Mouse (Mus musculus): ENCODE measurements around the gene Mcm8. TPM values are rescaled to one million over a fixed set of nuclear protein-coding genes. Genes with fewer than 3 reads are reported as not detected.
A peak's percentile ranks its signal among the peaks of the same experiment; 100 is the strongest.

The Mcm8 gene
- 2.1 and 3.2 TPM in 2 replicates for total RNA-seq (2014; rRNA removed)
- 5.2 and 5.6 TPM in 2 replicates for polyA plus RNA-seq (2015; fragmentation: Nextera tagmentation; extraction: Ambion mirVana)

- ATAC-seq (peak; percentile 100), DNase-seq (ENCODE audit: low spot score) (peak; percentile 98)
- Histone ChIP-seq H3K36me3 (ENCODE audit: insufficient read depth, low read length) (peaks cover 18% of the 10 kb centered on the region; the same call in 1 of the 2 replicates), H3K9ac (replicated peaks; ENCODE audit: low read length) (peak within 1 kb of the TSS; percentile 68), H3K4me1 (ENCODE audit: insufficient read depth, low read length) (peaks cover 3% of the 10 kb centered on the region; the same call in 1 of the 2 replicates), H3K4me3 (ENCODE audit: low read length) (peak within 1 kb of the TSS; percentile 81), H3K4me2 (ENCODE audit: low read depth, low read length) (peak within 1 kb of the TSS; percentile 67), H3K9me3 (ENCODE audit: low read length) (no peaks in the 10 kb centered on the region), H3K27me3 (ENCODE audit: insufficient read depth, low read length) (no peaks in the 10 kb centered on the region), H3K27ac (peak within 1 kb of the TSS; percentile 66; the same call in 1 of the 2 replicates)
- TF ChIP-seq CTCF (IDR thresholded peaks at IDR 0.05; ENCODE audit: low read depth), result peak; percentile 55
- WGBS, result 1% methylated on average over 59 of the region's 59 CpGs
Observed at GRCm38 (mm10) chr2:132815608-132816314, at the start of gene Mcm8, which contains the start of gene Trmt6. TSS of gene Mcm8 (plus strand) at chr2:132816141. TSS of gene Trmt6 (minus strand) at chr2:132816055.

GRCm38 (mm10) chr2:132770822-132771221 is 45.1 kb upstream of the Mcm8 start:
- Histone ChIP-seq H3K27me3 (ENCODE audit: insufficient read depth, low read length) (no peaks in the 10 kb centered on the region), H3K4me2 (ENCODE audit: low read depth, low read length) (no peak overlapping the region), H3K9me3 (ENCODE audit: low read length) (no peaks in the 10 kb centered on the region), H3K27ac (no peak overlapping the region), H3K4me1 (ENCODE audit: insufficient read depth, low read length) (no peaks in the 10 kb centered on the region), H3K4me3 (ENCODE audit: low read length) (no peak overlapping the region), H3K9ac (replicated peaks; ENCODE audit: low read length) (no peak overlapping the region), H3K36me3 (ENCODE audit: insufficient read depth, low read length) (no peaks in the 10 kb centered on the region)
- no peak for ATAC-seq
- no peak for TF ChIP-seq CTCF (IDR thresholded peaks at IDR 0.05; ENCODE audit: low read depth)
- 95% methylated on average over 1 of the region's 1 CpGs for WGBS
- DNase-seq (ENCODE audit: low spot score), result no peak

GRCm38 (mm10) chr2:132780978-132781377 is 35.0 kb upstream of the Mcm8 start, which contains the start of gene Chgb:
TSS of gene Chgb (plus strand) at chr2:132781278.
- ATAC-seq (no peak; the same call in 1 of the 2 replicates), DNase-seq (ENCODE audit: low spot score) (no peak)
- no peak for TF ChIP-seq CTCF (IDR thresholded peaks at IDR 0.05; ENCODE audit: low read depth)
- Histone ChIP-seq H3K27me3 (ENCODE audit: insufficient read depth, low read length) (no peaks in the 10 kb centered on the region), H3K4me1 (ENCODE audit: insufficient read depth, low read length) (no peaks in the 10 kb centered on the region), H3K36me3 (ENCODE audit: insufficient read depth, low read length) (no peaks in the 10 kb centered on the region), H3K9me3 (ENCODE audit: low read length) (no peaks in the 10 kb centered on the region), H3K27ac (peak within 1 kb of the TSS; percentile 92), H3K9ac (replicated peaks; ENCODE audit: low read length) (peak within 1 kb of the TSS; percentile 74), H3K4me3 (ENCODE audit: low read length) (peak within 1 kb of the TSS; percentile 63), H3K4me2 (ENCODE audit: low read depth, low read length) (peak within 1 kb of the TSS; percentile 63)
- WGBS, result 5% methylated on average over 4 of the region's 4 CpGs

GRCm38 (mm10) chr2:132781439-132782068 is 34.4 kb upstream of the Mcm8 start:
- Histone ChIP-seq H3K9ac (replicated peaks; ENCODE audit: low read length) (peak overlapping the region; percentile 74), H3K4me1 (ENCODE audit: insufficient read depth, low read length) (no peaks in the 10 kb centered on the region), H3K4me3 (ENCODE audit: low read length) (peak overlapping the region; percentile 63), H3K36me3 (ENCODE audit: insufficient read depth, low read length) (no peaks in the 10 kb centered on the region), H3K4me2 (ENCODE audit: low read depth, low read length) (peak overlapping the region; percentile 63), H3K27me3 (ENCODE audit: insufficient read depth, low read length) (no peaks in the 10 kb centered on the region), H3K27ac (peak overlapping the region; percentile 92), H3K9me3 (ENCODE audit: low read length) (no peaks in the 10 kb centered on the region)
- TF ChIP-seq CTCF (IDR thresholded peaks at IDR 0.05; ENCODE audit: low read depth), result peak; percentile 21; the same call in 1 of the 2 replicates
- DNase-seq (ENCODE audit: low spot score) (peak; percentile 89), ATAC-seq (peak; percentile 97)
- WGBS, result under 1% methylated on average over 37 of the region's 41 CpGs

- H3K4me1 ChIP-seq (ENCODE audit: insufficient read depth, low read length), result no peaks in the 10 kb centered on the region
- H3K4me2 ChIP-seq (ENCODE audit: low read depth, low read length), result no peak overlapping the region
- WGBS, result 85% methylated on average over 6 of the region's 6 CpGs
- no peak for DNase-seq (ENCODE audit: low spot score)
- no peaks in the 10 kb centered on the region for H3K36me3 ChIP-seq (ENCODE audit: insufficient read depth, low read length)
- no peaks in the 10 kb centered on the region for H3K9me3 ChIP-seq (ENCODE audit: low read length)
- H3K27me3 ChIP-seq (ENCODE audit: insufficient read depth, low read length), result no peaks in the 10 kb centered on the region
- no peak overlapping the region for H3K9ac ChIP-seq (replicated peaks; ENCODE audit: low read length)
- H3K27ac ChIP-seq, result no peak overlapping the region
- no peak for ATAC-seq
- no peak overlapping the region for H3K4me3 ChIP-seq (ENCODE audit: low read length)
- no peak for TF ChIP-seq CTCF (IDR thresholded peaks at IDR 0.05; ENCODE audit: low read depth)
Observed at GRCm38 (mm10) chr2:132784039-132784438, 31.9 kb upstream of the Mcm8 start.

GRCm38 (mm10) chr2:132793441-132794203 is 22.3 kb upstream of the Mcm8 start:
- Histone ChIP-seq H3K27me3 (ENCODE audit: insufficient read depth, low read length) (no peaks in the 10 kb centered on the region), H3K4me2 (ENCODE audit: low read depth, low read length) (no peak overlapping the region), H3K9ac (replicated peaks; ENCODE audit: low read length) (no peak overlapping the region), H3K4me3 (ENCODE audit: low read length) (no peak overlapping the region), H3K4me1 (ENCODE audit: insufficient read depth, low read length) (no peaks in the 10 kb centered on the region), H3K36me3 (ENCODE audit: insufficient read depth, low read length) (no peaks in the 10 kb centered on the region), H3K9me3 (ENCODE audit: low read length) (no peaks in the 10 kb centered on the region), H3K27ac (no peak overlapping the region)
- ATAC-seq (no peak), DNase-seq (ENCODE audit: low spot score) (no peak)
- 81% methylated on average over 19 of the region's 19 CpGs for WGBS
- no peak for TF ChIP-seq CTCF (IDR thresholded peaks at IDR 0.05; ENCODE audit: low read depth)

All from hindbrain, postnatal 0 days (tissue).